Mouse (Mus musculus) granulocyte monocyte progenitor cell, adult 5-6 weeks (primary cell): Measurements from ENCODE around the gene Sh3rf1. TPM values are rescaled to one million over a fixed set of nuclear protein-coding genes. Genes with fewer than 3 reads are reported as not detected.
A peak's percentile ranks its signal among the peaks of the same experiment; 100 is the strongest.

ENCODE experiments used
- ATAC-seq: replicated peaks from 2 replicates; pipeline ENCODE4 v1.8.0; 2016; ENCODE audit warnings: mild to moderate bottlenecking, moderate TSS enrichment, inconsistent platforms; ENCODE audit not compliant: poor library complexity, severe bottlenecking
- total RNA-seq, 2 experiments: library from RNA; stranded (forward) in 1 of 2; stranded (reverse) in 1 of 2; fragments of 200-712, 200-1000 nt in 1 of 2; fragments of >200 nt in 1 of 2; fragmentation: Nextera tagmentation in 1 of 2; gene quantifications; 2 replicates each; pipeline ENCODE4 v1.2.3; 2014 to 2017

The Sh3rf1 gene
- total RNA-seq (2014; fragmentation: Nextera tagmentation) (2.1 and 3.9 TPM in 2 replicates), total RNA-seq (2017) (2.0 and 2.2 TPM in 2 replicates)

GRCm38 (mm10) chr8:61223729-61224379, at the start of gene Sh3rf1:
TSS of gene Sh3rf1 (plus strand) at chr8:61223872.
- peak; percentile 82 for ATAC-seq

GRCm38 (mm10) chr8:61173921-61174492, 49.7 kb upstream of the Sh3rf1 start:
- ATAC-seq: no peak

- no peak for ATAC-seq
Measured at GRCm38 (mm10) chr8:61175876-61176275, 47.8 kb upstream of the Sh3rf1 start.

DNA sequence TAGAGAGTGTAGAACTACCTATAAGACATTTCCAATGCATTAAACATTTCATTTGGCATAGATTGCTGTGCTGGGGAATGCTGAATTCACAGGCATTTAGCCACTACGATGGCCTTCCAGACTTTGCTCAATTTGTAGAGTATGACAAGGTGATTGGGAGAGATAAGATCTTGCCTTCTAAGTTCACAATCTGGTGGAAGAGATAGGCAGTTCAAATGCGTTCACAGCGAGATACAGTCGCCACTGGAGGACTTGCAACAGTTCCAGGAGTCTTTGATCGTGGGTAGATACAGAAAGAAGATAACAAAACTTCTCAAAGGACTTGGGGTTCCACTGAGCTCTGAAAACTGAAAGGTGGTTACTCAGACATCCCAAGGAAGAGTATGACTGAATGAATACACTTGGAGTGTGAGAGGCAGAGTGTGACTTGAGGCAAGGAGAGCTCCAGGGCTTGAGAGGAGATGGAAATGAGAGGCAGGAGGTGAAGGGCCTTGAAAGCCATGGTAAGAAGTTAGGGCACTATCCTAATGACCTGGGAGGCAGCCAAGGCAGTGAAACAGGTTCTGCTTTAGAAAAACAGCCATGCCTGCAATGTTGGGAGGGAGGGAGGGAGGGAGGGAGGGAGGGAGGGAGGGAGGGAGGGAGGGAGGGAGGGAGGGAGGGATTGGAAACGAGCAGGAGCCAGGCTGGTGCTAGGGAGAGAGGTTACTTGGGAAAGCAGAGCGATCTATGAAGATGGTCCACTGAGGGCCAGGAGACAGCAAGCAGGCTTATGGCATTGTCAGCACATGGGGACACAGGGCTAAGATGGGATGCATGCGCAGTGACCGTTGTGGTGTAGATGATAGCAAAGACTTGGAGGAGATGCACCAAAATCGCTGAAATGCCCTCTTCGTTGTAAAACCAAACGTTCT, 45.7 kb upstream of the Sh3rf1 start:
- no peak for ATAC-seq

- ATAC-seq: no peak
Measured at GRCm38 (mm10) chr8:61178594-61179140, 45.0 kb upstream of the Sh3rf1 start.

- no peak for ATAC-seq
Measured at GRCm38 (mm10) chr8:61181592-61181991, 42.1 kb upstream of the Sh3rf1 start.

DNA sequence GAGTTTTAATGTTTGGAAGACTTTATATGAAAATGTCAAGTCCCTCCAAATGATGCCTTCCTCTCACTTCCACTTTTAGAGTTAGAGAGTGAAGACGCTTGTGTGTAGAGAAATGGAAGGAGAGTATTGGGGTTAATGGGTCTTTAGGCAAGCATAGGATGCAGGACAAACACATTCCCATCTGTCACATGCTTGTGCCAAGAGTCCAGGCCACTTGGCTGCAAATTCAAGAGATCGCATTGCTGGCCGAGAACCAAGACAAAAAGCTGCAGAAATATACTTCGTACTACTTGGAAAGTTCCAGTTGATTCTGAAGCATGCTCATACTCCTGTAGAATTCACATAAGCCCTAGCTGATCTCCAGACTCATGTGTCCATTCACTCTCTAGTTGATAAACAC, 41.7 kb upstream of the Sh3rf1 start:
- no peak for ATAC-seq

DNA sequence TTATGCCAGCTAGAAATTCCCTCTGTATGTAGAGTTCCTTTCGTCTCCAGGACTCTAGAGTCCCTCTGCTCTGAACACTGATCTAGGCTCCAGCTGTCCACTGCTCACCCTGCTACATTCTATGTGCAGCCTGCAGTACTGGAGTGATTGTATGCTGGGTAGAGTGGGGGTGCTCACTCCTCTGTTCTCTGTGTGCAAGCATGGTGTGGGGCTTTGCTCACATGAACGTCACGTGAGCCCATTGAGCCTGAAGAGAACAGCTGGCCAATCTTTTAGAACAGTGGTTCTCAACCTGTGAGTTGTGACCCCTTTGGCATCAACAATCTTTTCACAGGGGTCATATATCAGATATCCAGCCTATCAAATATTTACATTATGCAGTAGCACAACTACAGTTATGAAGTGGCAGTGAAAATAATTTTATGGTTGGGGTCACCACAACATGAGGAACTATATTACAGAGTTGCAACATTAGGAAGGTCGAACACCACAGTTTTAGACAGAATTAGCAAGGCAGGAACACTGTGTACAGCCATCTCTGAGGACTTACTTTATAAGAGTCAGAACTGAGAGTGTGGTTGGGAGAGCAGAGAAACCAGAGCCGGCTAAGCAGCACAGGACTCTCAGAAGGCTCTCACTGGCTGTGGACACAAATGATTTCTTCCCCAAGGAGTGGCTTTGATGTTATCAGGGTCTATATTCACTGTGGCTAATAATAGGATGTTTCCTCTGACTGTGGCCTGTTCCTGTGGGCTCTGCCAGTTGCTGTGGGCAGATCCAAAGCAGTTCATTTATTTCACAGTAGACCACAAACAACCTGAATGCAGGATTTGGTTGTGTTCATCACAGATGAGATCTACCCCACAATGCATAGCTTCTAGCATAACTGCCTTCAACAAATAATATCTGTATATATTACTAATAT, 38.1 kb upstream of the Sh3rf1 start:
- ATAC-seq: no peak

- no peak for ATAC-seq
Measured at GRCm38 (mm10) chr8:61194306-61194925, 29.3 kb upstream of the Sh3rf1 start.

DNA sequence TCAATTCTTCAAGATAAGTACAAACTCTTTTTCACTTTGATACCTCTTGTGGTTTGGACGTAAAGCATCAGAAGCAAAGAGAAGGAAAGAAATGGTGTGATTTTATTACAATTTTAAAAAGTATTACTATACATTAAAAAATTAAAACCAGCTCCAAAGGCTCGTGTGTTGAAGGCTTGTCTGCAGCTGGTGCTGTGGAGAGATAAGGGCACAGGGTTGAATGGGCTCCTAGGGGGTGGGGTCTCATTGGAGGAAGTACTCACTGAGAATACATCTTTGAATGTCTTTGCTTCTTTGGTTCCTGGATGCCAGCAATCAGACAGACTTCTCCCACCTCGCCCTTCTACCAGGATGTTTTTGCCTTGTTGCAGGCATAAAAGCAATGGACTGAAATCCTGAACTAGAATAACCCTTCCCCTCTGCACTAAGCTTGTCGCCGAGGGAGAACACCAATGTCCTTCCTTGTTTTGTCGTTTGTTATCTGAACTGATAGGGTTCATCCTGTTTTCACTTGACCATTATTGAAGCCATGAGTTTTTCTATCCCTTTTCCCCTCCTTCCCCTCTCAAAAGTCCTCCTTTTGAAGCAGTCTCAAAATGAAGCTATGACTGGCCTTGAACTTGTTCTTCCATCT, 23.3 kb upstream of the Sh3rf1 start:
- ATAC-seq: no peak

DNA sequence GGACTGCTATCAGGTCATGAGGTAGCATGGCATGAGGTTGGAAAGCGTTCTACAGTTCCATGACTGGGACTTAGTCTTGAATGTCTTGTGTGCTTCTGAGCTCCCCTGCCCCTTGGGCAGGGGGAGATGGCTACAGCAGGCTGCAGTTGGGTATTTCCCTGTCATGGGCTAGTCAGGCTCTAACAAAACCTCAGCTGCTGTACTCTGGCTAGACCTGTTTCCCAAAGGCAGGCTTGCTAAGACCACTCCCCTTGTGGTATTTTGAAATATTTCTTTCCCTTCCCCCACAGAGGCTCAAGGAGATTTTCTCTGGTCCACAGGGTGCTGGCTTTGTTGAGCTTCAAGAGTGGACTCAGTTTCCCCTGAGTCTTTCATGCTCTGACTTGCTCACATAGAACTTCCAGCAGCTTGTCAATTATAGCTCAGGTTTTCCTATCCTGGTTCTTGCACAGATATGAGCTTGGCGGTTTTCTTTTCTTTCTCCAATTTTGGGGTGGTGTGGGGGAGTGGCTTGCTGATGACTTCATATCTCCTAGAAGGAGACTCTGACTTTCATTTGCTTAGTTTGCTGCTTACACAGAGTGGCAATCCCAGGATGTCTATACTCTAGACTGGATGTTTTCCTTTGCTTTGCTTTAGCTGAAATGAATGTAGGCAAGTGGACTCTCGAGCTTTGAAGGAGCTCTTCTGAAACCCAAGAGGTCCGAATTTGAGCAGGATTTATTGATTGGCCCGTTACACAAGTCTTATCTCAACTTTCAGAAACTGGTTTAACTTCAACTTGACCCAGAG, 20.4 kb upstream of the Sh3rf1 start:
- ATAC-seq: no peak

- no peak for ATAC-seq
Measured at GRCm38 (mm10) chr8:61206876-61207275, 16.8 kb upstream of the Sh3rf1 start.

DNA sequence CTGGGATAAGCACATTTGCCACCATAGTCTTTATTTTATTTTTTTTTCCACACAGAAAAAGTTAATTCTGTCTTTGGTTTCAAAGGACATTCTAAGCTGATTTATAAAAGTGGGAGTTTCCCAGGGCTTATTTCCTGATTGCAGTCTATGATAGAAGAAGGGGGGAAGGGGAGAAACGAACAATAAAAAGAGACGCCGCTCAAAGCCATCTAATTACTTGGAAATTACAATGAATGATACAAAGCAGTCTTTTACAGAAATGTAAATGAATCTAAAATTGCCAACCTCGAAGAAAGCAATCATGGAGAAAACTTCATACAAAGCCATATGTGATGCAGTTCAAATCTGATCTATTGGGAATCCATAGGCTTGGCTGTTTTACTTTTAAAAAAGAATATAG, 16.0 kb upstream of the Sh3rf1 start:
- ATAC-seq: no peak

DNA sequence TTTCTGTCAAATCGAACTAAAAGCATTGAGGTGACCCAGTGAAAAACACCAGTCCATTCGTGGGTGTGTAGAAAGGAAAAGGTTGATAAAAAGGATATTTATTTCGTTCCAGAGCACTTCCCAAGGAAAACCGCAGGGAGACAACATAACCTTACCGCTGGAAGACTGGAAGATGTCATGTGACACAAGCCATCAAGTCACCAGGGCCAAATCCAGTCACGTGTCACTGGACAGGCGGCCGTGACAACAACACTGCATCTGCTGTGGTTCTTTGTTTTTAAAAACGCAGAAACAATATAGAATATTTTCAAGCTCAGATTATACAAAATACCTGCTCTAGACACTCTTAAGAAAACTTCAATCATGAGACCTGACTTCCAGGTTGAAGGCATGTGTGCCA, 15.0 kb upstream of the Sh3rf1 start:
- ATAC-seq: no peak

GRCm38 (mm10) chr8:61210836-61211235, 12.8 kb upstream of the Sh3rf1 start:
- no peak for ATAC-seq

GRCm38 (mm10) chr8:61215081-61215819, 8.4 kb upstream of the Sh3rf1 start:
- ATAC-seq: no peak

GRCm38 (mm10) chr8:61217017-61217416, 6.7 kb upstream of the Sh3rf1 start:
- ATAC-seq: no peak

DNA sequence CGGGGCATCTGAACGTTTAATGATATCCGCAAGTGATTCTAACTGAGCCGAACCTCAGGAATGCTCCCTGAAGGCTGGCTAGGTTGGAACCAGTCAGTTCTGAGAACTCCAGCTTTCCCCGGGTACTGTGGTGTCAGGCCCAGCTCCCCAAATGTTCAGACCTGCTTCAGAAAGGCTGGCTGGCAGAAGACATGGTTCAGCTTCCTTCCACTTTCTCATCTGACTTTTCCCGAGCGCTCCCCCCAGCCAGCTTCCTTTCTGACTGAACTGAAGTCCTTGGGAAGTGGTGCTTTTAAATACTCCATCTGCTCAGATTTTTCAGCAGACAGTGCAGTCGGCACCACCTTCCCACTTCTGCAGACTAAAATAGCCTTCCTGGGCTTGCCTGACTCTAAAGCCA, 6.2 kb upstream of the Sh3rf1 start:
- no peak for ATAC-seq
